Mouse (Mus musculus) embryo, embryonic 10.5 days (tissue): ENCODE results near the gene Cox7a2.

Source experiments
- DNase-seq: peaks from one replicate; pipeline ENCODE4 v3.0.0-alpha.2; 2015; ENCODE audit warnings: low spot score

Cox7a2 gene

GRCm38 (mm10) chr9:79759385-79760005 lies at the start of gene Cox7a2:
Gene Cox7a2, minus strand, starts transcription at chr9:79759878.
- peak; percentile 98 for DNase-seq

DNA sequence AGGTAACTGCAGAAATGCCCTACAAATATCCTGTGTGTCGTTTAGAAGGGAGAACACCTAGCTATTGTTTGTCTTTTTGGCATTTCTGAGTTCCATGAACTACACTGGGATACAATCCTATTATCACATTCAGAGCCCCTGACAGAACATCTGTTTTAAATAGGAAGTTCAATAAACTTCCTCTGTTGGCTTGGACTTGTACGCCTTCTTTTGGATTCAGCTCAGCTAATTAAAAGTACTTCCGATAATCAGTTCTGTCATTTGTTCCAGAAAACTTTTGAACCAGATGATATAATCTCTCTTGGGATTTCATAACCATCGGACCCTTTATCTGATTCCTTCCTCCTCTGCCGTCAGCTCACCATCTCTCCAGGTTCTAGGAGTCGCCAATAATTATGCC lies 49.7 kb upstream of the Cox7a2 start:
- no peak for DNase-seq

DNA sequence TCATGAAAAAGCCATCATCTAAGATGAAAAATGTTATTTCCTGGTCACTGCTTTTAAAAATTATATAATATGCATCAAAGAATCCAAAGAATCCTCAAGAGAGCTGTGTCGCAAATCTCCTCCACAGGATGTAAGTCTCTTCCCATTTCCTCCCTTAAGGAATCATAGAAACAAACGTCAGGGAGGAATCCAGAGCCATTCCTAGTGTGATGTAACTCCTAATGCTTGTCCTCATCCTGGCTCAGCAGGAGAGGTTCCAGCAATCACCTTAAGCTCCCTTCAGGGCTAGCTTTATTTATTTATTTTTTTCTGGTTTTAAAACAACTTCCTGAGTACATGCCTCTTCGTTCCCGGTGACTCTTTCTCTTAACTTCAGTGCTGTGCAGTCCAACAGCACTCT lies 47.5 kb upstream of the Cox7a2 start:
- no peak for DNase-seq

GRCm38 (mm10) chr9:79806317-79807075 lies 46.8 kb upstream of the Cox7a2 start:
- peak; percentile 86 for DNase-seq

DNA sequence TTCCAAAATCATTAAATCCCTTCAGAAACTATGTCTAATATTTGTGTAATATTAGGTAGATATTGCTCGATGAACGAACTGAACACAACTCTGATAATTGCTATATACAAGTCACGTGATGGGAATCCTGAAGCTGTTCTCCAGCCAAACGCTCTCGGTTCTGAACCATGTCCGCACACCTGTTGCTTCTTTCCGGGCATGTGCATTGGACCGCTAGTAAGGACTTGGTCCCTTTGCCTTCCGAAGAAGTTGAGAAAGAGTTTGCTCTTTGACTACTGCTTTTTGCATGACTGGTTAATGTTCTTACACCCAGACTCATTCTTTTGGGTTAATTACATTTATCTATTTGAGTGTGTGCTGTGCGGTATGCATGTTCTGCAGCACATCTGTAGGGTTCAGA lies 45.7 kb upstream of the Cox7a2 start:
- DNase-seq = no peak

- DNase-seq = no peak
Observed at GRCm38 (mm10) chr9:79796461-79797135, 36.9 kb upstream of the Cox7a2 start.

DNA sequence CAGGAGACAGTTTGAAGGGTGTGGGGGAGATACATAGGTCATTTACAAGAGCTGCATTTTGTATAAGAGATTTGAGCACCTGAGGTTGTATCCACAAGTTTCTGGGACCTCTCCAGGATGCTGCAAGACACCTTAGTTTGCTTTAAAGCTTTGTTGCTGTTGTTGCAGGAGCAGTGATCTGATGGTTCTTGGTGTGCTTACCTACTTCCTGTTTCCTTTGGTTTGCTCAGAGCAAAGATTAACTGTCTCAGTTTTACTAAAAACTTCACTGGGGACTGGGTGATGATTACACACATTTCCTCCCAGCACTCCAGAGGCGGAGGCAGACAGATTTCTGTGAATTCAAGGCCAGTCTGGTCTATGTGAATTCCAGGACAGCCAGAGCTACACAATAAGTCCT lies 35.4 kb upstream of the Cox7a2 start:
- no peak for DNase-seq

DNA sequence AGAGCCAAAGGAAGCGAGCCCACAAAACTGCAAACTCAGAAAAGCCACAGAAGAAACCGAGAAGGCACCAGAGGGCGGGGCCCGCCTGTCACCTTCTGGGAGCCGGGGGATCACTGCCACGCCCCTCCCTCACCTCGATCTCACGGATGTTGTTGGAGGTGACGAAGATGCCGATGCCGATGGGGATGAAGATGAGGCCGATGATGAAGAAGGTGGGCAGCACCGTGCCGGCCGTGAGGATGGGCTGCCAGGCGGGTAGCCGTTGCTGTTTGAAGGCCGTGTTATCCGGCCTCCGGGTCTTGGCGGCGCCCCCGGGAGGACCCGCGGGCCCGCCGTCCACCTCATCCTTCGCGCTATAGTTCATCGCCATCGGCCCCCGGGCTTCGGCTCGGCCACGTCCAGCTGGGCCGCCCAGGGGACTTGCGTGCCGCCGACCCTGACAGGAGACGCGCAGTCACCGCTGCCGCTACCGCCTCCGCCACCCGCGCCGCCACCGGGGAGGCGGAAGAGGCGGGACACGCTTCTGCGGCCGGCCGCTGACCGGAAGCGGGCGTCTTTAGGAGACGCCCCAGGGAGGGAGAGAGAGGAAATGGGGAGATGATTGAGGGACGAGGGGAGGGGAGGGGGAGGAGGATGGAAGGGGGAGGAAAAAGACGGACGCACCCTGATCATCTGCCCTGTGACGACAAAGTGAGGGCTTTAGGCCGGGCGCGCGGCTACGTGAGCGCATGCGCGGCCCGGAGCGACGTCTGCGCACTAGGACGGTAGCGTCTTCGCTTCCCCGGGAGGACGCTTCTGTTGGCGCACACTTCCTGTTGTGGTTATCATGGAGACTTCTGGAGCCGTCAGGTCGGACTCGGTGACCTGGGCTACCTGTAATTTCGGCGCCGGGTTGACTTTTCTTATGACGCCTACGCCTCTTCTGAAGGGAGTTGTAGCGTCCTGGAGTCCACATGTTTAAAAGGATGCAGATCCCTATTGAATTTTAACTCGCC lies 33.5 kb upstream of the Cox7a2 start, which contains the start of gene Tmem30a:
TSS of gene Tmem30a (minus strand) at position 667 of the 995 bp plus-strand sequence.
- peak; percentile 96 for DNase-seq

- no peak for DNase-seq
Observed at GRCm38 (mm10) chr9:79785794-79786085, 26.1 kb upstream of the Cox7a2 start.

DNA sequence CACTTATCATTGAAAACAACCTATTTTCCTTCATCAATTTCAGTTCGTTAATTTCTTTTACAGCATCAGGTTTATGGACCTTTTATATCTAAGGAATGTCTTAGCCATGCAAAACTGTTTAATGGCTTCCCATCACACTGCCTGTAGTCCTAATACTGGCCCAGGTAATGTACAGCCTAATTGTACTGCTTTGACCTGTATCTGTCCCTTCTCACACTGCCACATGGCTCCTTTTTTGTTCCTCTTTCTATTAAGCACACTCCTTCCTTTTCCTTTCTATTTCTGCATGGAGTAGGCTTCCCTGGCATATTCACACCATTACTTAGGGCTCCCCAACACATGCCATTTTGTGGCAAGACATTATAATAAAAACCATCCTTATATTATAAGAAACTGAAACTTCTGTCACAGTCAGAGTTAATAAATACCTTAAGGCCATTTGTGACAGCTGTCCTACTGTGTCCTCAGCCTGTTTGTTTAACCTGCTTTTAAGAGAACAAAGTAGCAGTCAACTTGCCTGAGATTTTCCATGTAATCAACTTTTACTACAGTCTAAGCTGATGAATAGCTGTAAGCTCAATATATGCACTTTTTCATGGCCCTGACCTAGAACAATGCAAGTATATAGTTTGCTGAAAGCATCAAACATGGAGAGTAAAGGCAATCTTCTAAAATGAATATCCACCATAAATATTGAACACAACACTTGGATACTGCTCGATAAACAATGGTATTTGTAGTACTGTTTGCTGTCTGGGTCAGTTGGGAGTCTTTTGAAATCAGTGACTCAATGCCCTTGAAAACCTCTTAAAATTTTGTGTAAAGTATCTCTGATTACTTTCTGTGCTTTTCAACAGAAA lies 25.5 kb upstream of the Cox7a2 start:
- DNase-seq = no peak

DNA sequence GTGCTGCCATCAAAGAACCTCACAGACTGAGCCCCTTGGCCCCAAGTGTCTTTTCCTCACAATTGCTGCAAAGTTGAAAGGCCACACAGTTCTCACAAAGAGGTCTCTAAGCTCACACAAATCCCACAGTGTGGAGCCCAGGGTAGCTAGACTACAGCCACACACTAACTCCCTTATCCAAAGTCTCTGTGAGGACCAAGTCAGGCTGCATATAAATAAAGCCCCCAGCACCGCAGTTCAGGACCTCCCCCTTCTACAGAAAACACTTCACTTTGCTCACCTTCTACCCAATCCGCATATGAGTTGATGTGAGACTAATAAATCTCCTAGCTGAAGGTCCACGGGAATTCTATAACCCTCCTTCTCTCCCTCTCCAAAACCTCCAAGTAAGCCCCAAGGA lies 24.8 kb upstream of the Cox7a2 start:
- no peak for DNase-seq

GRCm38 (mm10) chr9:79779354-79779753 lies 19.7 kb upstream of the Cox7a2 start:
- DNase-seq = peak; percentile 19

- DNase-seq = no peak
Observed at GRCm38 (mm10) chr9:79766991-79767545, 7.4 kb upstream of the Cox7a2 start.

DNA sequence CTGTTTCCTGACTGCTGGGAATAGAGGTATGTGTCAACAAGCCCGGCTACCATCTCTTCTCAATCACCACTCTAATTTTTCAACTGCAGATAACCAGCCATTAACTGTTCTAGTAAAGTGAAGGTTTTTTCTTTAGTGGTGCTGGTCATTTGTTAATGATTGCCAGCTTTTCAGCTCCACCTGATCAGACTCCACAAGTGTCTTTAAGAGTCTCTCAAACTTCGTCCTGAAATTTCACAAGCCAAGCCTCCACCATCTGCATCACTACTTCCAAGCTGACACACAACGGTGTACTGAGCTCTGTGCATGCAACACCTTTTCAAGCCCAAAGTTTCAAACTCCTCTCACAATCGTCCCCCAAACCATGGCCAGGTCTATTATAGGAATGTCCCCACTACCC lies 5.7 kb upstream of the Cox7a2 start:
- DNase-seq = no peak

GRCm38 (mm10) chr9:79762519-79762918 lies 2.8 kb upstream of the Cox7a2 start:
- DNase-seq = no peak

GRCm38 (mm10) chr9:79760076-79760475 lies 398 bp upstream of the Cox7a2 start:
- no peak for DNase-seq

GRCm38 (mm10) chr9:79755311-79755710 lies 4.4 kb downstream of the Cox7a2 start:
- no peak for DNase-seq

DNA sequence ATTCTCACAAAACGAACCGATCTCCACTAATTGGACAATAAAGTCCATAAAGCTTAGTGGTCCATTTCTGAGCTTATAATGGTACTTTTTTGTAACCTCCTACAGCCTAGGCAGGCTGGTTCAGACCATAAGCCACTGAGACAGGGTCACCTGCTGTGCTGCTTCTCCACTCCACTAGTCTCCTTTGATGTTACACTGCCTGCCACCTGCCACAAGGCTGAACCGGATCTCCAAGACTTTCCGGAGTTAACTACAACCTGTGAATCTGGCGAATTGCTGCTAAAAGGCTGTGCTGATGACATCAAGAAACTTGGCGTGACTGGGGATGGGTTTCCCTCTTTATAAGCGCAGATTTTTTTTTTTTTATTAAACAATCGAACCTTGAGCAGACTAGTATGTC lies 7.8 kb downstream of the Cox7a2 start:
- no peak for DNase-seq

DNA sequence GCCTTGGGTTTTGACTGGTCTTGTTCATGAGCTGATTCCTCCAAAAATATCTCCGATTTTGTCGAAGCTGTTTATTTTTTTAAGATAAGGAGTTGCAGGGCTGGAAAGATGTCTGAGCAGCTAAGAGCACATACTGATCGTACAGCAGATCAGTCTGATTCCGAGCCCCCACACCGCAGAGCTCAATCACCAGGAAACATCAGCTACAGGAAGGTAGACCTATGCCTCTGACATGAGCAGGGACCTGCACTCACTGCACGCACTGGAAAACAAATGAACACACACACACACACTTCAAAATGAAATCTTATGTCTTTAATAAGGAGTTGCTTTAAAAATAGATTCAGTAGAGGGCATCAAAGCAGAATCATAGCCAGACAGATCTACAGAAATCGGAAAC lies 9.0 kb downstream of the Cox7a2 start:
- DNase-seq = no peak

DNA sequence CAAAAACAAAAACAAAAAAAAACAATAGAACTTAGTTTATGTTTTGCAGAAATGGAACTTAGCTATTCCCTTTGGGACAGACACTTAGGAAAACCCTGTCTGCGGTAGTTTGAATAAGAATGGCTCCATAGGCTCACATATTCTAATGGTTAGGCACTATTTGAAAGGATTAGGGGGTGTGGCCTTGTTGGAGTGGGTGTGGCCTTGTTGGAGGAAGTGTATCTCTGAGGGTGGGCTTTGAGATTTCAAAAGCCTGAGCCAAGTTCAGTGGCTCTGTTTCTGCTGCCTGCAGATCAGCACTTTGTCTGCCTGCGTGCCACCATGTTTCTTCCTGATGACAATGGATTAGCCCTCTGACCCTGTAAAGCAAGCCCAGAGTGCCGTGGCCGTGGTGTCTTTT lies 14.6 kb downstream of the Cox7a2 start:
- DNase-seq = no peak

GRCm38 (mm10) chr9:79735608-79736007 lies 24.1 kb downstream of the Cox7a2 start:
- no peak for DNase-seq
